Mouse (Mus musculus) cerebellum, adult 9-11 months (tissue): ENCODE measurements around the gene Cdc42ep4.

Experiments
- DNase-seq: peaks from one replicate; pipeline ENCODE4 v3.0.0; 2022

Cdc42ep4 gene

GRCm38 (mm10) chr11:113716132-113716531 is 35.5 kb downstream of the Cdc42ep4 start:
- DNase-seq, result no peak

DNA sequence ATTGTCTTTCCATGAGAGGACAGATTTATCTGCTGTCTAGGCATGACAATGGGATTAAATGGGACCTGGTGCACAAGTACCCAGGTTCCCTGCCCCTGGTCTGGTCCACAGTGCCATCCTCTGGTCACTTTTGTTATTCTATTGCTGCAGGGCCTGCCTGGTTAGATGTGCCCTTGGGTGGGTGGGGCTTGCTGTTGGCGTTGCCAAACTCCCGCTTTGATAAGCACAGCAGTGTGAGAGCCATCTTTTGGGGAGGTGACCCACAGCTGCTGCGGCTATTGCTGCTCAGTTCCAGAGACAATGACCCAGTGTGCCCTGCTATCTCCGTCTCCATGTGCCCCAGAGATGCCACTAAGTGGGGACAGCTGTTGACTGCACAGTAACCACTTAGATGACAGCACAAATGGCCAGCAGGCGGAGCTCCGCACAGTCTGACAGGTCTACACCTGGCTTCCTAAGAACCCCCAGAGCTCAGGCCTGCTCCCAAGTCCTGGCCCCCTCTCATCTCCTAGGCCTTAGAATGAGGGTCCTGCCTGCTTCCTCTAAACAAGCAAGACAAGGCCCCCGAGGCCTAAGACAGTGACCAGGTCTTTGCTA is 36.5 kb downstream of the Cdc42ep4 start:
- DNase-seq, result no peak

GRCm38 (mm10) chr11:113711061-113711460 is 40.6 kb downstream of the Cdc42ep4 start:
- DNase-seq, result no peak

DNA sequence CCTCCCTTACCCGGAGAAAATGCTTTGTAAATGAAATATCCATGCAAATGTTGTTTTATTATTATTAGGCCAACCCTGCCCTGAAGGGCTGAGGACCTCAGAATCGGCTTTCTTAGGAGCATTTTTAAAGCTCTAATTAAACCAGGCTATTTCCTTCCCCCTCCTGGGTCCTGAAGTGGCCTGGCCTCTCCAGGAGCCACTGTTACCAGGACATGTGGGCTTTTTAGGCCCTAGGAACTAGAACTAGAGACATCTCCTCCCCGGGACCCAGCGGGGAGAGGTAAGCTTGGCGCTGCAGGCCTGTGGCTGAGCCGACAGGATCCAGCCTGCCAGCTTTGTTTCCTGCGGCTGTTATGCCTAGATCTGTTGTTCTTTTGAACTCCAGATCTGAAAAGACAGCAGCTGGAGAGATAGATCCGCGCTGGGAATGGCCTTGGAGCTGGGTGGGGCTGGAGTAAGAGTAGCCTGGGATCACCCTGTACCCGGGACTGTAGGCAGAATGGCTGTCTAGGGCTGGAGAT is 41.4 kb downstream of the Cdc42ep4 start:
- DNase-seq, result no peak

GRCm38 (mm10) chr11:113709731-113710256 is 41.9 kb downstream of the Cdc42ep4 start, which contains the start of gene Cpsf4l:
Gene Cpsf4l (minus strand): TSS chr11:113710017.
- DNase-seq, result peak; percentile 18

- DNase-seq, result no peak
These were observed 42.4 kb downstream of the Cdc42ep4 start for GRCm38 (mm10) chr11:113709272-113709671.

DNA sequence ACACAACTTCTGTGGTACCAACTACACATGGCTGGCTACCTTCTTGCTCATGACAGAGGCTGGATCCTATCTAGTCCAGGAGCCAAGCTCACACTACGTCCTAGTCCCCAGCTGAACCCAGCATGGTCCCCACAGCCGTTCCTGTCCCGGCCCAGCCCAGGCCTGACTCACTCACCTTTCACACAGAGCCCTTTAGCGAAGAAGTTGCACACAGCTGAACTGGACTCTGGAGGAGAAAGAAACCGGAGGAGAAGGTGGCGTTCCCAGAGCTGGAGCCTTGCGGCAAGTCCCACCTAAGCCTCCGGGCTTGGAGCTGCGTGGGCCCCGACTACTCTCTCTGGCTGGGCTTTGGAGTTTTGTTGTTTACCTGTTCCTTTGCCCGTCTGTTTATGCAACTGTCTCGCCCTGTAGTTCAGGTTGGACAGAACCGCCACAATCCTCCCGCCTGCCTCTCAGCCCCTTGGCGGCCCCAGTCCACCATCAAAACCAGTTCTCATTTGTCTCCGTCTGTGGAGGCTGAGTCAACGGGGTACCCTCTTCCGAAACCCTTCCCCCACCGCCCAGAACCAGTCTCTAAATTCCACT is 43.0 kb downstream of the Cdc42ep4 start:
- DNase-seq, result no peak

DNA sequence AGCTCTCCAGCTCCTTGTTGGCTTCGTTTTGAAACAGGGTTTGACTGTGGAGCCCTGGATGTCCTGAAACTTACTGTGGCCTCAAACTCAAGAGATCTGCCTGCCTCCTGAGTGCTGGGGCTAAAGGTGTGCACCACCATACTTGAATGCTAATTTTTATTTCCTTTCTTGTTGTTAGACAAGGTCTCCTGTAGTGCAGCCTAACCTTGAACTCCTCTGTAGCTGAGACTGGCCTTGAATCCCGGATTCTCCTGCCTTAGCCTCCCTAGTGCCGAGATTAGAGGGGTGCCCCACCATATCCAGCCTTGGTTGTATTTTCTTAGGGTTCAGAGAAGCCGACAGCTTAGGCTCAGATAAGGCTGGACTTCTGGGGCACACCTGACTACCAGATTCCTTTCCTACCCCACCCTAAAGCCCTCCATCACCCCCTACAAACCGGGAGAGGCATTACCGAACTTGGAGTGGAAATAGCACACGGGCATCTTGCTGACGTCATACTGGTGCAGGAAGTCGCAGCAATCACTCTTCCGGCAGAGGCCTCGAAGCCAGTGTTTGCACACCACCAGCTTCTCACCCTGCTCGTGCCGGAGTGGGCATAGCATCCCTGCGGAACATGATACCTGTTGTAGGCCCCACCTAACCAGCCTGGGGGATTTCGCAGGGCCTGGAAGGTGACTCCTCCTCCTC is 45.6 kb downstream of the Cdc42ep4 start:
- no peak for DNase-seq

- peak; percentile 71 for DNase-seq
These were observed 47.9 kb downstream of the Cdc42ep4 start for GRCm38 (mm10) chr11:113703758-113704157.

GRCm38 (mm10) chr11:113699643-113700042 is 52.0 kb downstream of the Cdc42ep4 start:
- DNase-seq, result no peak

DNA sequence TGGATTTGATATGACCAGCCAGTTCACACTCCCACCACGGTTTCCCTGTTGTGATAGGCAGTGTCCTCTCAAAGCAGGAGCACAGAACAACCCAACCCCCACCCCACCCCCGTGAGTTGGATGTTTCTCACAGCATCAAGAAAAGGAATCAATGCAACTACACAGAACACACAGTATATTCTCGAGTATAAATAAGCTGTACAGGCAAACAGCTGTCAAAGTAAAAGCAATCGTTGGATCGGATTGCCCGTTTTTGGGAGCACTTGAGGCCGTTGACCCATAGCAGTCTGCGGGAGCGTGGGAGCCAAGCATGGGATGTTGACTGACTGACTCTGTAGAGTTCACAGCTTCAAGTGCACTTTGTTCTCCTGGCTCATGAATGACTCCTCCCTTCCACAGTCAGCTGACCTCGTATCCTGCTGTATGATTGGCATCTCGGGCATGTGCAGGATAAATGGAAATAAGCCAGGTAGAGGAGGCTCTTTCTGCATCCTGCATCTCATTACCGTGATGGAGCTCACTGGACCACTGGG is 53.6 kb downstream of the Cdc42ep4 start:
- DNase-seq, result no peak

DNA sequence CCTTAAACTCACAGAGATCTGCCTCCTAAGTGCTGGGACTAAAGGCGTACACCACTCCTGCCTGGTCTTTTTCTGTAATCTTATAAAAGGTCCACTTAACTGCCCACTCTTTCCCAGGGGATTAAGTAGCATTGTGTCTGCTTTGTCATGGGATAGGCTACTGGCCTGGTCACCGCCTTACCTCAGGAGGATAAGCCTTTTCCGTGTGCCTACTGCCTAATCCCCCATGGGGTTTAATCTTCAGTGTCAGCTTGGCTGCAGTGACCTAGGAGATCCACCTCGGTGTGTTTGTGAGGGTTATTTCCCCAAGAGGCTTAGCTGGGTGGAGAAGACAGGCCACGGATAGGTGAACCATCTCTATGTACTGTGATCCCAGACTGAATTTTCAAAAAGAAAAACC is 54.1 kb downstream of the Cdc42ep4 start:
- no peak for DNase-seq

- DNase-seq, result no peak
These were observed 59.8 kb downstream of the Cdc42ep4 start for GRCm38 (mm10) chr11:113691851-113692250.

DNA sequence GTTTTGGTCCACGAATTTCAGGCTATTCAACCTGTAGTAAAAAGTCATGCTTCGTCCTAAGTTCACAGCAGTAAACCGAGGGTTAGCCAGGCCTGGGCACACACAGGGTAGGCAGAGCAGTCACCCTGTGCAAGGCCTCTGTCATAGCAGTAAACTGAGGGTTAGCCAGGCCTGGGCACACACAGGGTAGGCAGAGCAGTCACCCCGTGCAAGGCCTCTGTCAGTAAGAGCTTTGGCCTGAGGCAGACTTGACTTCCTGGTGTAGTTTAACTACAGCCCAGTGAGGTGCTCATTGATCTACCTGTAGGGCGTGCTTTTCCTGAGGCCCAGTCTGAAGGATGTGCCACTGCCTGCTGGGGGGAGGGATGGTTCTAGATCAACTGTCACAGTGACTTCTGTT is 60.4 kb downstream of the Cdc42ep4 start:
- no peak for DNase-seq

DNA sequence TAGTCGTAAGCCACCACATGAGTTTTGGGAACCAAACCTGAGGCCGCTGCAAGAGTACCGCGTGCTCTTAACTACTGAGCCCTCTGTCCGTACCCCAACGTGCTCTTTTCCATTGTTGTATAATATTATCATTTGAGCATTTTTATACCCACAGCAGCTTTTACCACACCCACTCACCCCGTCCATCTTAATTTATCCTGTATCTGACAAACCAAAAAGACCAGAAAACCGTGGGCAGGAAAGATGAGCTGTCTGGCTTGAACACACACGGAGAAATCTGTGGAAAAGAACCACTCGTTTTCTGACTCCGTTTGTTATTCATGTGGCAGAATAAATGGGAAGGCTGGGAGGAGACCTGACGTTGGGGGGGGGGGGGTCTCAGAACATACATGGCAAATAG is 61.2 kb downstream of the Cdc42ep4 start:
- no peak for DNase-seq

DNA sequence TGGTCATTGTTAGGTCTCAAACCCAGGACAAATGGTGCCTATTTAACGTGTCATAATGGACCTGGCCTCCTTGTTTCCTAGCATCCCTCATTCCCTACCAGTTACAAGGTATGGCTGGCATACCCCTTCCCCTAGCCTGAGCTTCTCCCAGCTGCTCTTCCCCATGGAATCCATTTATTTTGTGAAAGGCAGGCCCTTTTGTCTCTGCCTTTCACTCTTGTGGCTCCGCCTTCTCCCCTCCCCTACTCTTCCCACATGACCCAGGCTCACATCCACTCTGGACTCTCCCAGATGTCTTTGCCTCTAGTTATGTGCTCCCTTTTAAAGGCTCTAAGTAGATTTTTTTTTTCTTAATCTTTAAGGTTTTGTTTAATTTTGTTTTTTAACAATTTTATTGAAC is 64.7 kb downstream of the Cdc42ep4 start:
- DNase-seq, result no peak

- peak; percentile 57 for DNase-seq
These were observed 66.8 kb downstream of the Cdc42ep4 start for GRCm38 (mm10) chr11:113684707-113685426.

- peak; percentile 96 for DNase-seq
These were observed 67.5 kb downstream of the Cdc42ep4 start, which contains the start of the genes Fam104a and D11Wsu47e for GRCm38 (mm10) chr11:113683957-113684706. Gene Fam104a (minus strand): TSS chr11:113684155. Gene D11Wsu47e (plus strand): TSS chr11:113684412.

DNA sequence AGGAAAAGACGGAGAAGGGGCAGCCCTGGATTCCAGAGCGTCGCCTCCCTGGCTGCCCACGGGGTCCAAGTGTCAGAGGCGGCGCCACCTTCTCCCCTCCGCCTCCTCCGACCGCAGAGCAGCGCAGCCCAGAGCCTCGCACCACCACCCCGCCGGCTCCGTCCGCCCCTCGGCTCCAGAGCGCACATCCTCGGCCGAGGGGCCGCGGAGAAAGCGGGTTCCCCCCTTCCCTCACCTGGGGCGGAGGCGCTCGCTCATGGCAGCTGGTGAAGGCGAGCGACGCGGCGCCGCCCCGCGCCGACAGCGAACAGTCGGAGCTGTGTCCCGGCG is 68.1 kb downstream of the Cdc42ep4 start:
- no peak for DNase-seq

DNA sequence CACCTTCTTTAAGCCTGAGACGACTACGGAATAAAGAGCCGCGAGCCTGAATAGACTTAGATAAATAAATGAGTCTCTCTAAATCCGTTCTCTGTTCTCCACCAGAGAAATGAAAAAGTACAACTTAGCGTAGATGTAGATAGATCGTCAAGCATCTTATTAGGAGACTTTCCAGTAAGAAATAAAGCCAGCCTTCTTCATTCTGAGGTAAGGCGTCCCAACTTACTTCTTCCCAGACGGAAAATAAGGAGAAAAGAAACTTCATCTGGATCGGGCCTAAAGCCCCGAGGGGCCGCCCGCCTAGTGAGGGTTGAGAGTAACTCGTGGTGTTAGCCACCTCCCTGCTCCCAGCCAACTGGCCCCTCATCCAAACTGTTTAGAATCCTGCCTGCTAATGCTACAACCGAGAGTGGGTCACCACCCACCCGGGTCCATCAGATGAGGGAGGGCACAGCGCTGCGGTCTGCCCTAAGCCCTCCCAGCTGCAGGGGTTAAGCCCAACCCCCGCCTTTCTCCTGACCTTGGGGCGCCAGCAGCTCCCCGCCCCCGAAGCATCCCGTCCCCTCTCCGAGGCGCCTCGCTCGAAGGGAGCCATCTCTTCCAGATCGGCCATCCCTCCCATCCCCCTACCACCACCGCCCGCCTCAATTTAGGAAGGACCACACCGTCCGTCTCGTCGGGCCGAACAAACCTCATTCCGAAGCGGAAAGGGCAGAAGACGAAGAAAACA is 68.6 kb downstream of the Cdc42ep4 start:
- peak; percentile 73 for DNase-seq

- DNase-seq, result no peak
These were observed 69.7 kb downstream of the Cdc42ep4 start for GRCm38 (mm10) chr11:113681979-113682378.
